Mouse (Mus musculus) olfactory bulb, adult 2 months (tissue): ENCODE data around the gene Rnf220. TPM values are rescaled to one million over a fixed set of nuclear protein-coding genes. Genes with fewer than 3 reads are reported as not detected.

Experiments used
- H3K27ac ChIP-seq: fragments of 200-500 bp; 2 replicates; pipeline ENCODE4 v1.5.1; 2012; ENCODE audit warnings: low read depth, low read length; ENCODE audit not compliant: insufficient read depth
- H3K4me1 ChIP-seq: fragments of 200-500 bp; 2 replicates; pipeline ENCODE4 v1.6.1; 2012; ENCODE audit warnings: low read length; ENCODE audit not compliant: control insufficient read depth, insufficient read depth
- H3K4me3 ChIP-seq: fragments of 200-500 bp; 2 replicates; pipeline ENCODE4 v1.5.1; 2012; ENCODE audit warnings: mild to moderate bottlenecking, low read depth, low read length, moderate library complexity; ENCODE audit not compliant: insufficient read depth
- CTCF ChIP-seq: fragments of 200-500 bp; IDR thresholded peaks from 2 replicates; pipeline ENCODE4 v1.5.1; 2012; ENCODE audit warnings: low read depth, mild to moderate bottlenecking, low read length, moderate library complexity; ENCODE audit not compliant: insufficient read depth
- POLR2A ChIP-seq: fragments of 200-500 bp; IDR thresholded peaks from 2 replicates; pipeline ENCODE4 v1.6.1; 2012; ENCODE audit warnings: mild to moderate bottlenecking, low read depth, low read length, moderate library complexity; ENCODE audit not compliant: insufficient read depth
- WGBS: fragments of 180-500 bp; shearing (Covaris S2); methylation state at CpG from one replicate; pipeline ENCODE4 v1.1.7; 2018; 5-methylcytosine and 5-hydroxymethylcytosine counted together
- polyA plus RNA-seq: library from polyadenylated mRNA; stranded (reverse); fragments of >200 nt; gene quantifications from 2 replicates; pipeline ENCODE4 v1.2.4, GENCODE M21; 2012; ENCODE audit warnings: low replicate concordance; ENCODE audit not compliant: missing spikeins, insufficient read depth, insufficient read length

The Rnf220 gene
- polyA plus RNA-seq, 1 experiment: not detected

DNA sequence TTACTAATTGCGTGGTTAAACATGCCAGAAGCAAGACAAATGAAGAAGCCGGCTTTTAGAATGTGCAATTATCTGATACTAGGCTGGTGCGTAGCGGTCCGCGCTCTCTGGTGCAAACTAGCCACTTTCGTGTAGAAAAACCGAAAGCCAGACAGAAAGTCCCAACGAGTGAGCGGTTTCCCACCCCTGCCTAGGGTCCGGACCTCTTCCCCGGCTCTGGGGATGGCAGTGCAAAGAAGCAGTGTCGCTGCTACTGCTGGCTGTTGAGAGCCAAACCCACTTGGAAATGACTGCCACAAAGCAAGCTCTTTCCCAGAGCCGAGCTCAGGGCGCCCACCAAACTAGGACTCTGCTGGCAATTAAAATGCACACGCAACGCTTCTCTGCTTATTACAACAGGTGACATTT lies 3.7 kb downstream of the Rnf220 start:
- WGBS: 6% methylated on average over 17 of the region's 17 CpGs

DNA sequence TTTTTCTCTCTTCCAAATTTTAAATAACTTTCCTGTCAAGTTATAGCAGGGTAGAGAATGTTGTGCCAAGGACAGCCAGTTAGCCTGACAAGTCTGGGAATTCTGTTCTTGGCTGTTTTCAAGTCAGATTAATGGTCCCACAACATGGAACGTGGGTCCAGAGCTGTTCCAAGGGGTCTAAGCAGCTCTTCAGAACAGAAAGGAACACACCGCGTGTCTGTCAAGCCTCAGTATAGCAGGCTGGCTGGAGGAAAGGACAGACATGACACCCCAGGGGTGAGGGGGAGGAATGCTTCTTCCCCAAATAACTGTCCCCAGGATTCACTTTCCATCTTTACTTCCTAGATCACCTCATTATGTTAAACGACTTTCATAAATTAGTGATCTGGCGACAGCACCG lies 5.0 kb downstream of the Rnf220 start:
- 73% methylated on average over 6 of the region's 6 CpGs for WGBS
- no peak overlapping the region for H3K4me3 ChIP-seq
- peaks cover 27% of the 10 kb centered on the region for H3K4me1 ChIP-seq
- no peak for TF ChIP-seq POLR2A
- no peak for TF ChIP-seq CTCF
- H3K27ac ChIP-seq: no peak overlapping the region

More for the DNA sequence above, 3.7 kb downstream of the Rnf220 start:
- no peak overlapping the region for H3K27ac ChIP-seq
- H3K4me3 ChIP-seq: no peak overlapping the region
- TF ChIP-seq CTCF (no peak), POLR2A (no peak)
- H3K4me1 ChIP-seq: peaks cover 29% of the 10 kb centered on the region

DNA sequence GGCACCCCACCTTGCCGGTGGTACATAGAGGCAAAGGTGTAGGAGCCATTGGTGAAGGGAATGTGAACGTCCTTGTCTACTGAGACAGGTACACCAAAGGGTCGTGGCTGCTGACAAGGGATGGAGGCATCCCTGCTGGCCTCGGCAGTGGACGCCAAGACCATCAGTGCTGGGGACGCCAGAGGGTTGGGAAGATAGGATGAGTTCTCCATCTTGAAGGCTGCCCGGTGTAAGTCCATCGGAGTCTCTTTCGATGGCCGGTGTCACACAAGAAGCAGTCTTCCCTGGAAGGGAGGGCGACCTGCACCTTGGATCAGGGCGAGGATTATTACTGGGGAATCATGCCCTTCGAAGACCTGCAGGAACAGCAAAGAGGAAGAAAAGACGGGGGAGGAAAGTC lies 6.9 kb downstream of the Rnf220 start:
- Histone ChIP-seq H3K27ac (no peak overlapping the region), H3K4me1 (peaks cover 12% of the 10 kb centered on the region), H3K4me3 (no peak overlapping the region)
- TF ChIP-seq POLR2A (no peak), CTCF (no peak)
- WGBS: 85% methylated on average over 14 of the region's 14 CpGs

DNA sequence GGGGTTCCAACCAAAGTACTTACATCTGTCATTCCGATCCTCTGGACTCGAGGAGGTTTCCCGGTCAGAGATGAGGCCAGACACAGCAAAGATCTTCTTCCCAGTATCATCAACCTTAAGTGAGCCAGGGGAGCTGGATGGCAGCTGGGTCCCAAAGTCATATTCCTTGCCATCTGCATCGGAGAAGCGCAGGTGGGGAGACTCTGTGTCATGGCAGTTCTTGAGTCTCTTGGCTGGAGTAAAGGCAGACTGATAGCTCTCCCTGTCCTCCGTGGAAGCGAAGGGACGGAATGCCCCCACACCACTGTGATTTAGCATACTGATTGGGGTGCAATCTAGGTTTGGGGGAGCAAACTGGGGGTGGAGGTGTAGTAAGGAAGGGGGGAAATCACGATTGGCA lies 7.3 kb downstream of the Rnf220 start:
- TF ChIP-seq CTCF: no peak
- TF ChIP-seq POLR2A: no peak

DNA sequence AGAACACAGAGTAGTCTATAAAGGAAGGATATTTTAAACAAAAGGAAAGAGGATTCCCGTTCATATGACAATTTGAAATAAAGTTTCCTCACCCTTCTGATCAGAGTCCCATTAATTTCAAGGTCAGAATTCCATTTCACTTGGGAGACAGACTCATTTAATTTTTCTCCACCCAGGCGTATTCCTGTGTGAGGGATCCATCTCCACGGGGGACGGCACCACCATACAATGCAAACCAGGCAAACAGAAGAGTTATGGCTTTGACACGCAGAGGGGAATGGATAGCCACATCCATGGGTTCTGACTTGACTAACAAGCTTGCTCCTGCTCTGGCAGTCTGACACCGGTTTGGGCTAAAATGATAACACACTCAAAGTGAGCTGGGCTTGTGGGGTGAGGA lies 9.4 kb downstream of the Rnf220 start:
- no peak overlapping the region for H3K4me3 ChIP-seq
- H3K27ac ChIP-seq: no peak overlapping the region
- 90% methylated on average over 6 of the region's 6 CpGs for WGBS
- no peak for TF ChIP-seq POLR2A
- TF ChIP-seq CTCF: no peak
- H3K4me1 ChIP-seq: peaks cover 13% of the 10 kb centered on the region

More for the DNA sequence above, 7.3 kb downstream of the Rnf220 start:
- WGBS: 91% methylated on average over 9 of the region's 9 CpGs
- Histone ChIP-seq H3K4me3 (no peak overlapping the region), H3K27ac (no peak overlapping the region), H3K4me1 (peaks cover 12% of the 10 kb centered on the region)

DNA sequence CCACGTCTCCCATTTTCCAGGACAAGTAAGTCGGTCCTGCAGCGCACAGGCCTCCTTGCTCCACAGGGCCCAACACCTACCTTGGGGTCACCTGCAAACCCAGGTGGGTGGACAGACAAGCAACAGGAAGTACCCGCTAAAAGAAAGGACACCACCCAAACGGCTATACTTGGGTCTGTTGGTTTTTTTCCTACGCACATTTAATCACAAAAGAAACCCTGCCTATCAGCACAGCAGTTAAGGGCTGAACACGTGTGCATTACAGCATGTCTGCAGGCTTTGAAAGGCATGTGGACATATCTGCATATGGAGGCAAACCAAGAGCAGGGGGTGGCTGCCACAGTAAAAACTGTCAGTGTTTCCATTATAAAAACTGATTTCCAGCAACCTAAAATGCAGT lies 10.7 kb downstream of the Rnf220 start:
- TF ChIP-seq POLR2A: no peak
- Histone ChIP-seq H3K4me3 (no peak overlapping the region), H3K27ac (no peak overlapping the region), H3K4me1 (peaks cover 13% of the 10 kb centered on the region)
- 89% methylated on average over 7 of the region's 7 CpGs for WGBS

DNA sequence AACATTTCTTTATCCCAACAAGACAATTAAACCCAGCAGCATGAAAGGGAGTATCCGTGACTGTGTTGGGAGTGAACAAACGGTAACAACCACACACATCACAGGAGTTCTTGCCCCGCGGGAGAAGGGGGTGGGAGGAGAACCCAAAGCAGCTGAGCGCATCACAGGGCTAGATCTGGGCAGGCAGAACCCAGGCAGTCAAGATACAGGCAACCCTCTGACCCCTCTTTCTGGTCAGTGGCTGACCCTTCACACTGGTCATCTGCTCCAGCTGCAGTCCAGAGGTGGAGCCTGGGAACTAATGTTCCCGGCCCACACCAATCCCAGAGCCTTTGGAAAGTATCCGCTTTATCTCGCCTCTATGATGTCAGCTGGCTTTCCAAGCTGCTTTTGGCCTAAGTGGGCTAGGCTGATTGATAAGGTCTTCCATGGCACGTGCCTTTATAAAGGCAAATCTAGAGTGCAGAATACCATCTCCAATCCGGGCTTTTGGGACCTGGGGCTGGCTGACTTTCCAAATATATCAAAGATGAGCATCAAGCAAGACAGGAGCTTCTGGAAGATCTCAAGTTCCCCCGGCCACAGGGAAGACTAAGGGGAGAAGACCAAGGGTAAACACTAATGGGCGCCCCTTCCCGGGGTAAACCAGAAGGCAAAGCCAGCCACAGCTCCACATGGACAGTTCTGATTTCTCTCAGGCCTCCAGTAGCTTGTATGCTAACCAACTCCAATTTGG lies 11.6 kb downstream of the Rnf220 start:
- 62% methylated on average over 13 of the region's 13 CpGs for WGBS
- TF ChIP-seq POLR2A (no peak), CTCF (no peak)
- Histone ChIP-seq H3K4me1 (peaks cover 13% of the 10 kb centered on the region), H3K4me3 (0 out of 2 replicates have a peak overlapping the region, but pooled peaks have one; percentile 34), H3K27ac (no peak overlapping the region)

DNA sequence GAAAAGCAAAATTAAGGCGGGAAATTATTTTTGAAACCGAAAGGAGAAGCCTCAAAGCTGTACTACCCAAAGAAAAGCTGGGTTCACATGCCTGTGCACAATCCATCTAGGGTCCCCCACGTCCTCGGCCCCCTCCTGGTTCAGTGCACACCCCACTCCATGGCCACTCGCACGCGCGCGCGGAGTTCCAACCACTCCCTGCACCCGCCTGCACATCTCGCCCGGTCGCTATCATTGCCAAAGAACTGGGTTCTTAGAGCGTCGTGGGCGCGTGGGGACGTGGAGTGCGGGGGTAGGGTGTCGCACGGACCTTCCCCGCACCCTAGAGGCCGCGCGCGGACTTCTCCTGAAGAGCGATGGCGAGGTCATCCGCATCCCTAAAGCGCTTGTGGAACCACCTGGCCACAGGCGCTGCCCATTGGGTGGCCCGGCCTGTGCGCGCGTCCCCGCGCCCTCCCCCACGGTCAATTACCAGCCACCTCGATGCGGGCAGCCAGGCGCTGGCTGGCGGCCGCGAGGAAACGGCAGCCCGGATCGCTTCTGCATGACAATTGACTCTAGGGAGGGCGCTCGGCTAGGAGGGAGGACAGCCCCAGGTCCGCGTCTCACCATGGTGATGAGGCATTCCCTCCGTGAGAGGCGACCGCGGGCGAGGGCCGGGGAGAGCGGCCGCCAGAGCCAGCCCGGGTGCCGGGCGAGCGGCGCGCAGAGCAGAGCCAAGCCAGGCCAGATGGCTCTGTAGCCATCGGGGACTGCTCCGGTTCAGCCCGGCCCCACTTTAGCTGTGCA lies 12.4 kb downstream of the Rnf220 start:
- Histone ChIP-seq H3K27ac (no peak overlapping the region), H3K4me3 (peak overlapping the region; percentile 34), H3K4me1 (peaks cover 13% of the 10 kb centered on the region)
- WGBS: 3% methylated on average over 69 of the region's 69 CpGs
- TF ChIP-seq CTCF (no peak), POLR2A (no peak)

DNA sequence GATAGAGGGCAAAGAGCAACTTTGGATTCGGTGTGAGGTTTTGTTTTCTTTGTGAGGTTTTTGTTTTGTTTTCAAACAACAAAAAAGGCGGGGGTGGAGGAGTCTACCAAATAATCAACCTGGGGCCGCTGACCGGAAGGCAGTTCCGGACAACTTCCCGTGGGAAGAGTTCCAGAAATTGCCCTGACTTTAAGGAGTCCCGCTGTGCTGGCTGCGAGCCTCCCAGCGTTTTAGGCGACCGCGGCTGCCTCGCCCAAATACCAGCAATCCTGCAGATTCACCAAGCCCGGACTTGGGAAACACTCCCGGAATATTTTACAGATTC lies 13.0 kb downstream of the Rnf220 start:
- peak overlapping the region; percentile 34 for H3K4me3 ChIP-seq

DNA sequence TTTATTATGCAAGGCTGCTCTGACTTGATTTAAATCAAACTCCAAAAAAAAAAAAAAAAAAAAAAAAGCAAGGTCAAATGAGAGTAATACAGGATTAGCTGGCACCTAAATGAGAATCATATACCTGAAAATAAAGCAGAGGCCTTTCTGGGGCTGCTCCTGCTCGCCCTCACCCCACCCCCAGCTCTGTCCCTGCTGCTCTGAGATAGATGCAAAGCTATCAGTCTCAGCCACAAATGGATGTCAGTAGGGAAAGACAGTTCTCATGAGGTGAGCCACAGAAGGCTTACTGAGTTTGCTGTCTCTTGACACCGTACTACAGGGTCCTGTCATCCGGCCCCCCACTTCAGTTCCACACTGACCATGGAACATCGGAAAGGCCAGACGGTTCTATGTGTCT lies 14.7 kb downstream of the Rnf220 start:
- Histone ChIP-seq H3K4me3 (no peak overlapping the region), H3K4me1 (peaks cover 22% of the 10 kb centered on the region), H3K27ac (no peak overlapping the region)
- TF ChIP-seq CTCF (no peak), POLR2A (no peak)
- WGBS: 92% methylated on average over 5 of the region's 5 CpGs

More for the DNA sequence above, 13.0 kb downstream of the Rnf220 start:
- no peak overlapping the region for H3K27ac ChIP-seq
- H3K4me1 ChIP-seq: peaks cover 13% of the 10 kb centered on the region
- WGBS: 4% methylated on average over 15 of the region's 15 CpGs
- no peak for TF ChIP-seq POLR2A
